ENCODE assay signal across 11 mouse cellular contexts in genomic region chr7:64159056-64159542, GRCm38 (mm10). TPM values are rescaled to one million over a fixed set of nuclear protein-coding genes. Genes with fewer than 3 reads are reported as not detected.
DNase-seq lines count a peak whose midpoint lies in the region; ATAC-seq and TF ChIP-seq lines count a peak whose summit lies in the region.
"Had no signal": no experiment of that assay in that cellular context is flagged by ENCODE, and none has a peak within 500 bp of the region (broad histone marks: within the 10 kb centered on the region; RNA-seq: fewer than 3 reads in every experiment).

No protein-coding gene starts in this region.

- H3K4me2 ChIP-seq in forebrain, embryonic 16.5 days (ENCODE audit: low read length): no peak overlapping the region
- H3K4me2 ChIP-seq: forebrain, embryonic 15.5 days; liver, embryonic 13.5 days had no signal

- no peak for ATAC-seq in forebrain, embryonic 16.5 days
- ATAC-seq: forebrain, embryonic 15.5 days had no signal

- DNase-seq in forebrain, embryonic 10.5 days (ENCODE audit: extremely low spot score, low spot score): no peak
- peak; percentile 29 for DNase-seq in kidney, adult 2 months
- no peak for DNase-seq in kidney, postnatal 14 days
- DNase-seq in thymus, adult 2 months: peak; percentile 36
- DNase-seq in thymus, postnatal 4 days: no peak
- DNase-seq in right cerebral cortex, postnatal 25 days: no peak
- DNase-seq in urinary bladder, adult 18-20 months (ENCODE audit: low spot score in 2 of 2): no peak
- DNase-seq: liver, embryonic 13.5 days had no signal

- H3K4me3 ChIP-seq in forebrain, embryonic 10.5 days: no peak overlapping the region
- no peak overlapping the region for H3K4me3 ChIP-seq in forebrain, embryonic 16.5 days (replicated peaks; ENCODE audit: low read length)
- H3K4me3 ChIP-seq in kidney, adult 2 months (ENCODE audit: insufficient read depth, low read depth, low read length): no peak overlapping the region
- no peak overlapping the region for H3K4me3 ChIP-seq in thymus, adult 2 months (ENCODE audit: control insufficient read depth, insufficient read depth, low read length)
- H3K4me3 ChIP-seq: forebrain, embryonic 15.5 days; liver, embryonic 13.5 days had no signal

- no peak for TF ChIP-seq POLR2A in kidney, adult 2 months (IDR thresholded peaks at IDR 0.05; ENCODE audit: low read depth, low read length)
- TF ChIP-seq POLR2A in thymus, adult 2 months (IDR thresholded peaks at IDR 0.05; ENCODE audit: control insufficient read depth, extremely low read depth, insufficient read depth, low read length, poor library complexity): no peak

- no peaks in the 10 kb centered on the region for H3K27me3 ChIP-seq in forebrain, embryonic 10.5 days (ENCODE audit: poor library complexity, severe bottlenecking)
- no peaks in the 10 kb centered on the region for H3K27me3 ChIP-seq in forebrain, embryonic 16.5 days (replicated peaks; ENCODE audit: control insufficient read depth, insufficient read depth, low read length)
- no peaks in the 10 kb centered on the region for H3K27me3 ChIP-seq in kidney, adult 2 months (replicated peaks; ENCODE audit: control insufficient read depth, insufficient read depth, low read length)
- no peaks in the 10 kb centered on the region for H3K27me3 ChIP-seq in thymus, adult 2 months (ENCODE audit: control insufficient read depth, insufficient read depth, low read length)
- H3K27me3 ChIP-seq: forebrain, embryonic 15.5 days; liver, embryonic 13.5 days had no signal

- H3K9ac ChIP-seq in forebrain, embryonic 16.5 days (replicated peaks; ENCODE audit: low read depth, low read length): no peak overlapping the region
- H3K9ac ChIP-seq: forebrain, embryonic 15.5 days; liver, embryonic 13.5 days had no signal

- WGBS in forebrain, embryonic 10.5 days: 62% methylated on average over 5 of the region's 5 CpGs
- WGBS in forebrain, embryonic 16.5 days: 44% methylated on average over 5 of the region's 5 CpGs
- WGBS in kidney, adult 2 months: 64% methylated on average over 5 of the region's 5 CpGs
- 64% methylated on average over 5 of the region's 5 CpGs for WGBS in thymus, adult 2 months

- H3K4me1 ChIP-seq in forebrain, embryonic 10.5 days: peaks cover 50% of the 10 kb centered on the region
- H3K4me1 ChIP-seq in forebrain, embryonic 16.5 days (replicated peaks; ENCODE audit: control insufficient read depth, insufficient read depth, low read length): peaks cover 14% of the 10 kb centered on the region
- peaks cover 18% of the 10 kb centered on the region for H3K4me1 ChIP-seq in kidney, adult 2 months (ENCODE audit: control insufficient read depth, insufficient read depth, low read length)
- peaks cover 78% of the 10 kb centered on the region for H3K4me1 ChIP-seq in thymus, adult 2 months (replicated peaks; ENCODE audit: control insufficient read depth, insufficient read depth, low read length)

- H3K36me3 ChIP-seq in forebrain, embryonic 10.5 days (replicated peaks): no peaks in the 10 kb centered on the region
- H3K36me3 ChIP-seq in forebrain, embryonic 16.5 days (ENCODE audit: control insufficient read depth, insufficient read depth): no peaks in the 10 kb centered on the region
- no peaks in the 10 kb centered on the region for H3K36me3 ChIP-seq in kidney, adult 2 months (ENCODE audit: control insufficient read depth, insufficient read depth, low read length)
- no peaks in the 10 kb centered on the region for H3K36me3 ChIP-seq in thymus, adult 2 months (ENCODE audit: control insufficient read depth, insufficient read depth, low read length)
- H3K36me3 ChIP-seq: forebrain, embryonic 15.5 days; liver, embryonic 13.5 days had no signal

- TF ChIP-seq CTCF in kidney, adult 2 months (conservative IDR thresholded peaks at IDR 0.05; ENCODE audit: insufficient read depth, insufficient read length, low read depth, low read length): no peak
- no peak for TF ChIP-seq CTCF in thymus, adult 2 months (IDR thresholded peaks at IDR 0.05; ENCODE audit: borderline replicate concordance, control insufficient read depth, extremely low read depth, insufficient read depth, low read length, poor library complexity)

- H3K9me3 ChIP-seq in forebrain, embryonic 10.5 days: no peaks in the 10 kb centered on the region
- no peaks in the 10 kb centered on the region for H3K9me3 ChIP-seq in forebrain, embryonic 16.5 days (ENCODE audit: control insufficient read depth, low read length)
- H3K9me3 ChIP-seq: forebrain, embryonic 15.5 days; liver, embryonic 13.5 days had no signal

- peak overlapping the region; percentile 32 for H3K27ac ChIP-seq in forebrain, embryonic 10.5 days
- H3K27ac ChIP-seq in forebrain, embryonic 16.5 days (ENCODE audit: low read length): no peak overlapping the region
- peak overlapping the region; percentile 13; the same call in 1 of the 2 replicates for H3K27ac ChIP-seq in kidney, adult 2 months (ENCODE audit: insufficient read depth, low read depth, low read length)
- peak overlapping the region; percentile 96 for H3K27ac ChIP-seq in thymus, adult 2 months (ENCODE audit: control insufficient read depth, insufficient read depth, low read length)
- H3K27ac ChIP-seq: forebrain, embryonic 15.5 days; liver, embryonic 13.5 days had no signal

RNA-seq across cellular contexts. Expression of gene Trpm1, which starts 5.5 kb away (rescaled TPM):
- 6.9 and 19.4 TPM in 2 replicates for polyA plus RNA-seq in forebrain, embryonic 10.5 days (2016; fragmentation: Nextera tagmentation; extraction: Ambion mirVana)
- polyA plus RNA-seq in forebrain, embryonic 16.5 days (2015; fragmentation: Nextera tagmentation; extraction: Ambion mirVana): 0.08 and 0.53 TPM in 2 replicates
- polyA plus RNA-seq in kidney, adult 2 months (2012; rRNA removed): 0.31 and 0.60 TPM in 2 replicates
- polyA plus RNA-seq in thymus, adult 2 months (2012; rRNA removed): 1.7 and 2.3 TPM in 2 replicates
- polyA plus RNA-seq: intestine, embryonic 14.5 days; liver, embryonic 13.5 days had no signal

Comparison
In these comparisons a context has a peak if more than half of its experiments do, and no peak if none do; other contexts are left out.
1. DNase-seq: peak in kidney, adult 2 months (single experiment) and thymus, adult 2 months (single experiment); none in forebrain, embryonic 10.5 days (single experiment), kidney, postnatal 14 days (single experiment), thymus, postnatal 4 days (single experiment), right cerebral cortex, postnatal 25 days (single experiment) and urinary bladder, adult 18-20 months (0 of 2).